Mouse (Mus musculus) small intestine, adult 2 months (tissue): ENCODE measurements around the gene Srrm3.

Experiments
- CTCF ChIP-seq: fragments of 200-500 bp; IDR thresholded peaks from 2 replicates; pipeline ENCODE4 v1.5.1; 2012; ENCODE audit warnings: low read depth, mild to moderate bottlenecking, control low read depth, inconsistent platforms, low read length, moderate library complexity, mixed read lengths; ENCODE audit not compliant: insufficient replicate concordance, insufficient read length; ENCODE audit errors: extremely low read depth
- POLR2A ChIP-seq: fragments of 200-500 bp; IDR thresholded peaks from 2 replicates; pipeline ENCODE4 v1.6.1; 2012; ENCODE audit warnings: low read depth, mild to moderate bottlenecking, control low read depth, inconsistent platforms, low read length, moderate library complexity

GRCm38 (mm10) chr5:135843418-135843817 is 36.7 kb downstream of the Srrm3 start:
- TF ChIP-seq POLR2A (no peak), CTCF (no peak)
